Mouse (Mus musculus) heart, postnatal 14 days (tissue): ENCODE measurements around the gene Cyp1a1. TPM values are rescaled to one million over a fixed set of nuclear protein-coding genes. Genes with fewer than 3 reads are reported as not detected.
"Not testable (repeated sequence)": the region's sequence is repeated elsewhere in the genome, so short reads cannot be mapped to it uniquely, and the experiment has no call there.

Experiments
- DNase-seq, 2 experiments: peaks; one replicate each; pipeline ENCODE4 v3.0.0; 2021 to 2022
- intact Hi-C: fragments of 180-260 bp; cut with DNase I; formaldehyde crosslinking; loops from one replicate; pipeline ENCODE4 v1.15.1; 2025
- total RNA-seq, 2 experiments: library from RNA; stranded (reverse); gene quantifications; 2 replicates each; pipeline ENCODE4 v1.2.3; 2021

The Cyp1a1 gene
- total RNA-seq, 2 experiments from 2014 or later = not detected

- intact Hi-C loops = no loop called here
- peak; percentile 50 for DNase-seq
These were observed 8.9 kb downstream of the Cyp1a1 start for GRCm38 (mm10) chr9:57696380-57697285.

- intact Hi-C loops = no loop called here
- DNase-seq = no peak
These were observed 9.7 kb downstream of the Cyp1a1 start for GRCm38 (mm10) chr9:57697380-57697779.

DNA sequence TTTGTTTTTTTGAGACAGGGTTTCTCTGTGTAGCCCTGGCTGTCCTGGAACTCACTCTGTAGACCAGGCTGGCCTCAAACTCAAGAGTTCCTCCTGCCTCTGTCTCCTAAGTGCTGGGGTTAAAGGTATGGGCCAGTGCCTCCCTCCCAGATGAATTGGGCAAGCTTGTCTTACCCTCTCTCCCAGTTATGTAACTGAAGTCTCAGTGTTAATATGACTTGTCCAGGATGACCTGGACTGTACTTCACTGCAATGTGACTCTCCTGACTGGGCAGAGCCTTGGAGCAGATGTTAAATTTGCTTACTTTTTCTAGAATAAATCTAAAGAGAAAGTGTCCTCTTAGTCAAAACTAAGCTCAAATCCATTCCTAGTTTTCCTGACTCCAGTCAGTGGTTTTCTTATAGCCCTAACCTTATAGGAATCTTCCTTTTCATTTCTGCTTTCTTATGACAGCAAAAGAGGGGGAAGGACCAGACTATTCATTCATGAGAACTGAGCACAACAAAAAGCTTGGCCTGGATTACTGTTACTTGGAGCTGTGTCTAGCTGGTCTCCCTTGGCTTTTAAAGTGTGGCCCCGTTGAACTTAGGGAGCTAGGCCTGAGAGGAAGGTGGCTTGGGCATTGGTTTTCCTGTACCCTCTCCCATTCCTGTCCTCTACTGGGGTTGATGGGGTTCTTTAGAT is 10.9 kb downstream of the Cyp1a1 start:
- intact Hi-C loops = no loop called here
- DNase-seq = no peak

- intact Hi-C loops = loop anchor here (5.0 kb wide), 1 partner anchor 36 kb away; no protein-coding TSS in a partner anchor
- DNase-seq = no peak
These were observed 18.8 kb downstream of the Cyp1a1 start for GRCm38 (mm10) chr9:57706496-57706895.

DNA sequence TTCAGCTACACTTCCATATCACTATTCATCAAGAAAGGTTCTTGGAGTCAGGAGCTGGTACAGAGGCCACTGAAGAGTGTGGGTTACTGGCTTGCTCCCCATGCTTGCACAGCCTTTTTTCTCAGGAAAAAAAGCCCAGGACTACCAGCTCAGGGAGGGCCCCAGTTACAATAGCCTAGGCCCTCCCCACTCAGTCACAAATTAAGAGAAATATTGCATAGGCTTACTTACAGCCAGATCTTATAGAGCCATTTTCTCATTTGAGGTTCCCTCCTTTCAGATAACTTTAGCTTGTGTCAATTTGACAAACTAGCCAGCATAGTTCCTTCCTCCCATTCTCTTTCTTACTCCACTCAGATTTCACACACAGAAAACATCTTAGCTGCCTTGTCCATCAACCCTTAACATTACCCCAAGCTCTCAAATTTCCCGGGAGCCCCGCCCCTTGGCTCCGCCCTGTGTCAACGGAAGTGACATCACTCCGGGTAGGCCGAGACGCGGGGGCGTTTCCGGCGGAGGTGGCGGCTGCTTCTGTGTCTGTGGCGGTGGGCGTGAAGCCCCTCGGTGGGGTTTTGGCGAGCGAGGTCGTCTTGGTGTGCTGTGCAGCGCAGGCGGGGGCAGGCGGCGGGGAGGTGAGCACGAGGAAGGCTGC is 20.5 kb downstream of the Cyp1a1 start, which contains the start of gene Edc3:
Edc3 (plus strand) TSS at position 473 of the 652 bp plus-strand sequence.
- intact Hi-C loops = loop anchor here (5.0 kb wide), 1 partner anchor 34 kb away; no protein-coding TSS in a partner anchor
- peak; percentile 88 to 95 for DNase-seq

- intact Hi-C loops = loop anchor here (5.0 kb wide), 1 partner anchor 34 kb away; no protein-coding TSS in a partner anchor
- DNase-seq = peak; percentile 49 to 53
These were observed 21.1 kb downstream of the Cyp1a1 start for GRCm38 (mm10) chr9:57708720-57709274.

DNA sequence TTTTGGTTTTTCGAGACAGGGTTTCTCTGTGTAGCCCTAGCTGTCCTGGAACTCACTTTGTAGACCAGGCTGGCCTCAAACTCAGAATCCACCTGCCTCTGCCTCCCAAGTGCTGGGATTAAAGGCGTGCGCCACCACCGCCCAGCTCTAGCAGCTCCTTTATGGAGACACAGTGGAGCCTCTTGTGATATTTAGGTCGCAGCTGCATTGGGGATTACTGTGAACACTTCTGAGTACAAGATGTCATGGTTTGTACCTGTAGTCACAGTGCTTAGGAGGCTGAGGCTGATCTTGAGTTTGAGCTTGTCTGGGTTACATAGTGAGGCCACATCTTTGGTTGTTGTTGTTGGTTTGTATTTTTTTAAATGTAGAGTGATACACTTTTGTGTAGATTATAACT is 22.5 kb downstream of the Cyp1a1 start:
- DNase-seq, intact Hi-C loops: not testable (repeated sequence)

DNA sequence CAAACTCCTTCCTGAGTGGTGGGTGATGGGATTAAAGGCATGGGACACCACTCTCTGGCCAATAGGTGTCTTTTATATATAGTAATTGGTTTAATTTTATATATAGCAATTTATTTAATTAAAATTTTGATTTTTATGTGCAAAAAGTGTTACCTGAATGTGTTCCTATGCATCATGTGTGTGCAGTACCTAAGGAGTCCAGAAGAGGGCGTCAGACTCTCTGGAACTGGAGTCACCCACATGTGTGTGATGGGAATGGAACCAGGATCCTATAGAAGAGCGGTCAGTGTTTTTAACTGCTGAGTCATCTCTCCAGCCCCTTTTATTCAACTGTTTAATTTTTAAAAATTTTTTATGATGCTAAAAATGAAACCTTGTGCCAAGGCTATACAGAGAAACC is 24.5 kb downstream of the Cyp1a1 start:
- intact Hi-C loops = no loop called here
- no peak for DNase-seq

- DNase-seq = no peak
- intact Hi-C loops = no loop called here
These were observed 30.7 kb downstream of the Cyp1a1 start for GRCm38 (mm10) chr9:57718408-57718807.

DNA sequence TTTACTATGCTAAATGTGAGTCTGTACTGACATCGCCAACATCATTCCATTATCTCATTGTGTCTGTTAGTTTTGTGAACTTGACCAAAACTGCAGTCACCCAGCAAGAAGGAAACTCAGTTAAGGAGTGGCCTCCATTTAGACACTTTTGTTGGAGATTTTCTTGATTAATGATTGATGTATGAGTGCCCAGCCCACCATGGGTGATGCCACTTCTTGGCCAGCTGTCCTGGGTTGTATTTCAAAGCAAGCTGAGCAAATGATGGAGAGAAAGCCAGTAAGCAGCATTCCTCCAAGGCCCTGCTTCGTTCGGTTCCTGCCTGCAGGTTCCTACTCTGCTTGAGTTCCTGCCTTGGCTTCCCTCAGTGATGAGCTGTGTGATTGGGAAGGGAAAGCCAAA is 33.0 kb downstream of the Cyp1a1 start:
- DNase-seq = no peak
- intact Hi-C loops = no loop called here

DNA sequence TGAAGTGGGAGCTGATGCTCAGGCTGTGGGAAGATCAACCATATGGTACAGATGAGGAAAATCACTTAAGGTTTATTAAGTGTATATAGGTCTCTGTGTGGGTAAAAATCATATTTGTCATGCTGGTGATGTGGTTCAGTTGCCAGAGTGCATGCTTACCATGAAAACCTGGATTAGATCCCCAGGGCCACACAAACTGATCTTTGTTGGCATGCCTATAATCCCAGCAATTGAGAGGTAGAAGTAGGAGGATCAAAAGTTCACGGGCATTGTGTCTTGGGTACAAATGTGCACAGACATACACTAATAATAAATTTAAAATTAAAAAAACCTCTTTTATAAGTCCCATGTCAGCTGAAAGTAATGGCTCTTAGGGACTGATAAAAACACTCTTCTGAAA is 34.6 kb downstream of the Cyp1a1 start:
- intact Hi-C loops = no loop called here

DNA sequence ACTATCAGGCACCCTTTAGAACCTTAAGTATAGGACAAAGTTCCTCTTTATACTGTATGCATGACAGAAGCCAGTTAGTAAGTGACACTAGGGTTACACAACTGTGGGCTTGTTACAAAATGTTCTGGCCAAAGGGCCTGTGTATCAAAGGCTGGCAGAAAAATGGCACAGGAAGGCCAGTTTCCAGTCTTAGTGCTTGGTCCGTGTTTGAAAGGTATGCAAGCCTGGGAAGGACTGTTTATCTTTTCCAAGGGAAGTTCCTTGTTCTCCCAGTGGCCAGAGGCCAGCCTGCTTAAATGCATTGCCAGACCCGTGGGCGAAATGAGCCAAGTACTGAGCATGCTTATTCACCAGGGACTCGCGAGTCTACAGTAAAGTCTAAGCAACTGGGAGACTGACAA is 35.6 kb downstream of the Cyp1a1 start:
- intact Hi-C loops = no loop called here
- peak; percentile 80 for DNase-seq

More for the DNA sequence above, 34.6 kb downstream of the Cyp1a1 start:
- no peak for DNase-seq

GRCm38 (mm10) chr9:57723796-57724195 is 36.1 kb downstream of the Cyp1a1 start:
- no peak for DNase-seq

DNA sequence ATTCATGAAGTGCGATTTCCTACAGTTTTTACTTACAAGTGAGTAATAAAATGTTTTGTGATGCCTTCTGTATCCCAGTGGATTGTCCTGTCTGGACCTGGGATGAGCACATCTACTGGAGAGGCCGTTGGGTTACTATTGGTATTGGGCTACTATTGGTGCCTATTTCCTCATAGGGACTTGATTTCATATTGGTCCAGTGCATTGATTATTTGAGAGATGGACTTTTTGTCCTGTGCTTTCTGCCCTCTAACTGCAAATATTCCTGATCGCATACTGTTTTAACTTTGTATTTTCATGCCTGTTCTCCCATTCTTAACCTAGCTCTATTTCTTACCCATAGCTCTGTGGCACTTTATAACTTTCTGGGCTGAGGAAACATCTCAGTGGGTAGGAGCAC is 37.0 kb downstream of the Cyp1a1 start:
- no peak for DNase-seq
- intact Hi-C loops = no loop called here

More at GRCm38 (mm10) chr9:57723796-57724195, 36.1 kb downstream of the Cyp1a1 start:
- intact Hi-C loops = no loop called here

- no peak for DNase-seq
- intact Hi-C loops = no loop called here
These were observed 40.6 kb downstream of the Cyp1a1 start for GRCm38 (mm10) chr9:57728312-57728711.

GRCm38 (mm10) chr9:57733606-57734005 is 45.9 kb downstream of the Cyp1a1 start:
- intact Hi-C loops = no loop called here
- DNase-seq = no peak

DNA sequence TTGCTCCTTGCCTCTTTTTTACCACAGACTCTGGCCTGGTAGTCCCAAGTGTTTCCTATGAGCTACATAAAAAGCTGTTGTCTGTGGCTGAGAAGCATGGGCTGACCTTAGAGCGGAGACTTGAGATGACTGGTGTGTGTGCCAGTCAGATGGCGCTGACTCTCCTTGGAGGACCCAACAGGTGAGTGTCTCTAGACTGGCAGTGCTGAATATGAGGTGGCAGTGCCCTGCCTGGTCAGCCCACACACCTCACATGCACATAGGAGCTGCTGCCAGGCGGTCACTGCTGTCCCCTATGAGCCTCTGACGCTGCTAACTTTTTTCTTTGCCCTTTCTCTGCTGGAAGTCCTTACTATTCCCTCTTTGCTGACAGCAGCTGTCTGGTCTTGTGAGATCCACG is 52.1 kb downstream of the Cyp1a1 start:
- DNase-seq = no peak
- intact Hi-C loops = loop anchor here (5.0 kb wide), 1 partner anchor 33 kb away; the partner anchor contains the start of gene Edc3

- peak; percentile 56 to 65 for DNase-seq
- intact Hi-C loops = loop anchor here (1.0 to 5.0 kb wide), 2 partner anchors 37 to 85 kb away; partner anchors contain the start of gene Edc3
These were observed 56.8 kb downstream of the Cyp1a1 start for GRCm38 (mm10) chr9:57744462-57745091.

DNA sequence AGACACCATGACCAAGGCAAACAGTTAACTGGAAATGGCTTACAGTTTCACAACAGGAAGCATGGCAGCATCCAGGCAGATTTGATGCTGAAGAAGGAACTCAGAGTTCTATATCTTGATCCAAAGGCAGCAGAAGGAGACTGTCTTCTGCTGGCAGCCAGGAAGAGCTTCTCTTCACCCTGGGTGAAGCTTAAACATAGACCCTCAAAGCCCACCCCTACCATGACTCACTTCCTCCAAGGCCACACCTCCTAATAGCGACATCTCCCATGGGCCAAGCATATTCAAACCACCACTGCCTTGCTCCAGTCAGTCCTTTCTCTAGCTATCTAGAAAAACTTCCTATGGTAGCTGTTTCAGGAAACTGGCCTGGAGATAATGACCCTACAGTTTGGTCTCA is 59.3 kb downstream of the Cyp1a1 start:
- no peak for DNase-seq
- intact Hi-C loops = no loop called here

DNA sequence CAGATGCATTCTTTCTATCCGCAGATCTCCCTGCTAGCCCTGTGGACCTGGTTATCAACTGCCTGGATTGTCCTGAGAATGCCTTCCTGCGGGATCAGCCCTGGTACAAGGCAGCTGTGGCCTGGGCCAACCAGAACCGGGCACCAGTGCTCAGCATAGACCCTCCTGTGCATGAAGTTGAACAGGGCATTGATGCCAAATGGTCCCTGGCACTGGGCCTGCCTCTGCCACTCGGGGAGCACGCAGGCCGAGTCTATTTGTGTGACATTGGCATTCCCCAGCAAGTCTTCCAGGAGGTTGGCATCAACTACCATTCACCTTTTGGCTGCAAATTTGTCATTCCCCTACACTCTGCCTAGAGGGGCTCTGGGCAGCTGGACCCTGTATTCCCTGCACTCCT is 60.4 kb downstream of the Cyp1a1 start:
- intact Hi-C loops = no loop called here
- peak; percentile 54 to 60 for DNase-seq
